ENCODE assay signal across 19 mouse cellular contexts in the genomic region with DNA sequence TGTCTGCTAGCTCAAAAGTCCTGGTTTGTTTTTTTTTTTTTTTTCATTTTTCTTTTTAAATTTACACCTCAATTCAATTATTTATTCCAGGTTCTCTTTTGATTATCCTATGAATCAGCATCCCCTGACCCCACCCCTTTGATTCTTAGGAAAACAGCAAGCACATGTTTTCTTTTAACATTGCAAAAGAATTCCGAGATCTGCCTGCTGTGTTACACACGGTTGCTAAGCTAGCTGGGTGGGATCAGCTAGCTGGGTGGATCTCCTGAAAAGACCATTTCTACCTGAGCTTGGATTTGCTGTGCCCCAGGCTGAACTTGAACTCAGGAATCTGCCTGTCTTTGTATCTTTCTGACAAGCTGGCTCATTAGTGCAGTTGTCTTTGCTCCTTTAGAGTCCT. TPM values are rescaled to one million over a fixed set of nuclear protein-coding genes. Genes with fewer than 3 reads are reported as not detected.
DNase-seq lines count a peak whose midpoint lies in the region; ATAC-seq and TF ChIP-seq lines count a peak whose summit lies in the region.
"Had no signal": no experiment of that assay in that cellular context is flagged by ENCODE, and none has a peak within 500 bp of the region (broad histone marks: within the 10 kb centered on the region; RNA-seq: fewer than 3 reads in every experiment).

No protein-coding gene starts in this region.

- DNase-seq in liver, adult 2 months (ENCODE audit: extremely low read depth, low read depth, low spot score) = no peak
- no peak for DNase-seq in liver
- peak; percentile 28 for DNase-seq in NIH3T3 (ENCODE audit: low read depth)
- DNase-seq in liver, embryonic 13.5 days = no peak
- no peak for DNase-seq in kidney, postnatal 10 days
- no peak for DNase-seq in heart, postnatal 10 days
- DNase-seq: adrenal gland, adult 8-10 months; cerebellum, postnatal 36 days; embryo, embryonic 11 days; gastrocnemius, postnatal 10 days; lung, adult 2 months; lung, postnatal 14 days had no signal

- 24% methylated on average over 2 of the region's 2 CpGs for WGBS in liver, adult 2 months
- 64% methylated on average over 2 of the region's 2 CpGs for WGBS in liver, embryonic 13.5 days (ENCODE audit: insufficient replicate concordance)

- no peak overlapping the region for H3K4me3 ChIP-seq in liver, adult 2 months (ENCODE audit: insufficient read depth, low read depth, low read length)
- H3K4me3 ChIP-seq in liver, embryonic 13.5 days (replicated peaks) = no peak overlapping the region
- H3K4me3 ChIP-seq: embryonic facial prominence, embryonic 13.5 days had no signal

- no peaks in the 10 kb centered on the region for H3K9me3 ChIP-seq in liver, embryonic 13.5 days (replicated peaks)
- H3K9me3 ChIP-seq: embryonic facial prominence, embryonic 13.5 days; forebrain, embryonic 15.5 days; heart, embryonic 10.5 days had no signal

- H3K9ac ChIP-seq in liver, adult 2 months (ENCODE audit: low read depth, low read length) = 0 out of 2 replicates have a peak overlapping the region, but pooled peaks have one; percentile 6
- H3K9ac ChIP-seq in liver, embryonic 13.5 days = peak overlapping the region; percentile 95; the same call in 1 of the 2 replicates
- H3K9ac ChIP-seq: embryonic facial prominence, embryonic 13.5 days had no signal

- peak overlapping the region; percentile 45 for H3K27ac ChIP-seq in liver, adult 2 months (replicated peaks; ENCODE audit: insufficient read depth, low read depth, low read length)
- H3K27ac ChIP-seq in liver, embryonic 13.5 days = peak overlapping the region; percentile 90; the same call in 1 of the 2 replicates
- H3K27ac ChIP-seq: embryonic facial prominence, embryonic 13.5 days; heart, embryonic 10.5 days; hindbrain, postnatal 0 days had no signal

- peaks cover 4% of the 10 kb centered on the region; the same call in 1 of the 2 replicates for H3K36me3 ChIP-seq in liver, adult 2 months (ENCODE audit: control insufficient read depth, insufficient read depth, low read length)
- H3K36me3 ChIP-seq in liver, embryonic 13.5 days = peaks cover 7% of the 10 kb centered on the region
- H3K36me3 ChIP-seq: embryonic facial prominence, embryonic 13.5 days; forebrain, embryonic 15.5 days had no signal

- no peak for ATAC-seq in liver, embryonic 13.5 days (ENCODE audit: low read depth)
- ATAC-seq in erythroid progenitor cell, adult 5-6 weeks (replicated peaks; ENCODE audit: low FRiP score, poor library complexity, severe bottlenecking) = no peak
- ATAC-seq: CD4-positive, CD25-positive, alpha-beta regulatory T cell, adult 4 months; forebrain, embryonic 15.5 days; hindbrain, postnatal 0 days; intestine, postnatal 0 days had no signal

- no peak for TF ChIP-seq CTCF in liver, adult 2 months (IDR thresholded peaks at IDR 0.05; ENCODE audit: low read depth, low read length)

- peaks cover 24% of the 10 kb centered on the region for H3K4me1 ChIP-seq in liver, adult 2 months (ENCODE audit: control insufficient read depth, insufficient read depth, low read length)
- H3K4me1 ChIP-seq in liver, embryonic 13.5 days (replicated peaks) = peaks cover 69% of the 10 kb centered on the region

- intact Hi-C loops in heart, postnatal 10 days (cut with DNase I) = no loop called here

- peak overlapping the region; percentile 97 for H3K4me2 ChIP-seq in liver, embryonic 13.5 days

- H3K79me2 ChIP-seq in liver, adult 2 months (ENCODE audit: control insufficient read depth, insufficient read depth, low read length) = peaks cover 29% of the 10 kb centered on the region; the same call in 1 of the 2 replicates

- no peak for TF ChIP-seq POLR2A in liver, adult 2 months (IDR thresholded peaks at IDR 0.05; ENCODE audit: extremely low read depth, insufficient read depth, low read length)

- H3K27me3 ChIP-seq in liver, adult 2 months (ENCODE audit: control insufficient read depth, insufficient read depth, low read length) = no peaks in the 10 kb centered on the region
- no peaks in the 10 kb centered on the region for H3K27me3 ChIP-seq in liver, embryonic 13.5 days
- H3K27me3 ChIP-seq: embryonic facial prominence, embryonic 13.5 days; forebrain, embryonic 15.5 days had no signal

RNA-seq across cellular contexts. Expression of gene Cisd1, which starts 1.4 kb away (rescaled TPM):
- total RNA-seq in liver, adult 2 months (2014; rRNA removed) = 159 and 205 TPM in 2 replicates
- polyA plus RNA-seq in liver, adult 2 months (2012; rRNA removed) = 209 and 211 TPM in 2 replicates
- 101 and 103 TPM in 2 replicates for polyA plus RNA-seq in liver, embryonic 13.5 days (2015; fragmentation: Nextera tagmentation; extraction: Ambion mirVana)
- 100 to 1,000 TPM; 236 to 244 TPM for total RNA-seq in heart, postnatal 10 days (2021)
- total RNA-seq in erythroid progenitor cell, adult 5-6 weeks (2015; ENCODE audit: low replicate concordance) = 23.4 and 27.2 TPM in 2 replicates
- 4.8 and 13.0 TPM in 2 replicates for total RNA-seq in erythroid progenitor cell, adult 5-6 weeks (2017; ENCODE audit: low replicate concordance)

RNA-seq across cellular contexts. Expression of gene Ipmk, which starts 1.5 kb away (rescaled TPM):
- total RNA-seq in liver, adult 2 months (2014; rRNA removed) = 46.2 and 54.8 TPM in 2 replicates
- polyA plus RNA-seq in liver, adult 2 months (2012; rRNA removed) = 11.6 and 13.7 TPM in 2 replicates
- 8.3 and 11.2 TPM in 2 replicates for polyA plus RNA-seq in liver, embryonic 13.5 days (2015; fragmentation: Nextera tagmentation; extraction: Ambion mirVana)
- total RNA-seq in heart, postnatal 10 days (2021) = 10 to 100 TPM; 14.9 to 15.0 TPM
- 23.5 and 35.0 TPM in 2 replicates for total RNA-seq in erythroid progenitor cell, adult 5-6 weeks (2015; ENCODE audit: low replicate concordance)
- 16.9 and 22.6 TPM in 2 replicates for total RNA-seq in erythroid progenitor cell, adult 5-6 weeks (2017; ENCODE audit: low replicate concordance)
